Mouse (Mus musculus): ENCODE data around the gene Tcea3.

Gene Tcea3

GRCm38 (mm10) chr4:136247729-136248463 lies at the start of gene Tcea3:
Tcea3 (plus strand) TSS chr4:136247729.
- peak in 1 of 2 experiments; percentile 60 for DNase-seq (ENCODE audit: low spot score in 2 of 2)

GRCm38 (mm10) chr4:136198846-136199245 lies 48.7 kb upstream of the Tcea3 start:
- no peak for DNase-seq (ENCODE audit: low spot score in 2 of 2)

GRCm38 (mm10) chr4:136199562-136200292 lies 47.8 kb upstream of the Tcea3 start:
- DNase-seq (ENCODE audit: low spot score in 2 of 2), result no peak

GRCm38 (mm10) chr4:136202509-136202908 lies 45.0 kb upstream of the Tcea3 start:
- peak; percentile 61 to 85 for DNase-seq (ENCODE audit: low spot score in 2 of 2)

- no peak for DNase-seq (ENCODE audit: low spot score in 2 of 2)
These were observed 42.8 kb upstream of the Tcea3 start for GRCm38 (mm10) chr4:136204775-136205174.

- peak; percentile 97 to 100 for DNase-seq (ENCODE audit: low spot score in 2 of 2)
These were observed 41.3 kb upstream of the Tcea3 start, which contains the start of gene Asap3 for GRCm38 (mm10) chr4:136206033-136206893. Asap3 (plus strand) TSS chr4:136206365.

- DNase-seq (ENCODE audit: low spot score in 2 of 2), result no peak
These were observed 40.6 kb upstream of the Tcea3 start for GRCm38 (mm10) chr4:136206943-136207342.

GRCm38 (mm10) chr4:136210931-136211330 lies 36.6 kb upstream of the Tcea3 start:
- no peak for DNase-seq (ENCODE audit: low spot score in 2 of 2)

- peak in 1 of 2 experiments; percentile 61 for DNase-seq (ENCODE audit: low spot score in 2 of 2)
These were observed 33.9 kb upstream of the Tcea3 start for GRCm38 (mm10) chr4:136213629-136214028.

- no peak for DNase-seq (ENCODE audit: low spot score in 2 of 2)
These were observed 32.7 kb upstream of the Tcea3 start for GRCm38 (mm10) chr4:136214828-136215227.

- DNase-seq (ENCODE audit: low spot score in 2 of 2), result no peak
These were observed 32.0 kb upstream of the Tcea3 start for GRCm38 (mm10) chr4:136215576-136215975.

- no peak for DNase-seq (ENCODE audit: low spot score in 2 of 2)
These were observed 30.5 kb upstream of the Tcea3 start for GRCm38 (mm10) chr4:136217063-136217462.

GRCm38 (mm10) chr4:136218595-136219214 lies 28.8 kb upstream of the Tcea3 start:
- peak; percentile 81 to 85 for DNase-seq (ENCODE audit: low spot score in 2 of 2)

GRCm38 (mm10) chr4:136220133-136220775 lies 27.3 kb upstream of the Tcea3 start:
- peak in 1 of 2 experiments; percentile 59 for DNase-seq (ENCODE audit: low spot score in 2 of 2)

- no peak for DNase-seq (ENCODE audit: low spot score in 2 of 2)
These were observed 23.8 kb upstream of the Tcea3 start for GRCm38 (mm10) chr4:136223549-136224239.

- DNase-seq (ENCODE audit: low spot score in 2 of 2), result no peak
These were observed 23.3 kb upstream of the Tcea3 start for GRCm38 (mm10) chr4:136224240-136224559.

- no peak for DNase-seq (ENCODE audit: low spot score in 2 of 2)
These were observed 22.7 kb upstream of the Tcea3 start for GRCm38 (mm10) chr4:136224677-136225460.

GRCm38 (mm10) chr4:136227408-136227807 lies 20.1 kb upstream of the Tcea3 start:
- no peak for DNase-seq (ENCODE audit: low spot score in 2 of 2)

GRCm38 (mm10) chr4:136228640-136229039 lies 18.9 kb upstream of the Tcea3 start:
- no peak for DNase-seq (ENCODE audit: low spot score in 2 of 2)

- DNase-seq (ENCODE audit: low spot score in 2 of 2), result no peak
These were observed 8.9 kb upstream of the Tcea3 start for GRCm38 (mm10) chr4:136238669-136239068.
